8 mouse cellular contexts compared by ENCODE assay signal in the genomic region with DNA sequence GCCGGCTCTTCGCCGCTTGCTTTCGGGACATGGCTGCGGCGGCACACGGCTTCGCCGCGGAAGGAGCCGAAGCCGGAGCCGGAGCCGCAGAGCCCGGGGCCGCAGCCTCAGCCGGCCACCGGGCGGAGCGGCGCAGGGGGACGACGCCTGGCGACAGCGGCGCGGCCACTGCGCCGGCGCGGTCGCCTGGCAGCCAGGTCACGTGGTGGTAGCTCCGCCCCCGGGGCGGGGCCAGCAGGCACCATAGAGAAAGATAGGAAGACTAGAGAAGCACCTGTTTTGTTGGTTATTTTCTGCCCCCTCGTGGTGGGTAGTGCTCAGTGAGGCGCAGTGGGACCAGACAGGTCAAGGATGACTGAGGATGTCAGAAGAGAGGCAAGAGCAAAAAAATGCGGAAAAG. TPM values are rescaled to one million over a fixed set of nuclear protein-coding genes. Genes with fewer than 3 reads are reported as not detected.
DNase-seq lines count a peak whose midpoint lies in the region; ATAC-seq and TF ChIP-seq lines count a peak whose summit lies in the region.

A gene (minus strand): TSS at position 149 of the 400 bp plus-strand sequence.

- peak; percentile 94 for ATAC-seq in common myeloid progenitor, adult 5-6 weeks (replicated peaks; ENCODE audit: low read depth, poor library complexity, severe bottlenecking)
- ATAC-seq in hindbrain, postnatal 0 days = peak; percentile 96
- peak; percentile 94 for ATAC-seq in megakaryocyte, adult 5-6 weeks (ENCODE audit: poor library complexity, severe bottlenecking)

- H3K4me2 ChIP-seq in hindbrain, postnatal 0 days (ENCODE audit: low read depth, low read length) = peak within 1 kb of the TSS; percentile 87

- no peaks in the 10 kb centered on the region for H3K9me3 ChIP-seq in hindbrain, postnatal 0 days (ENCODE audit: low read length)

- WGBS in hindbrain, postnatal 0 days = under 1% methylated on average over 31 of the region's 39 CpGs

- DNase-seq in ZHBTc4 (ENCODE audit: low read depth, low spot score) = peak; percentile 98
- DNase-seq in gastrocnemius, adult 2 months = peak; percentile 96
- DNase-seq in hindbrain, postnatal 0 days (ENCODE audit: low spot score) = peak; percentile 98
- peak; percentile 93 to 95 for DNase-seq in left cerebral cortex, adult 2 months (ENCODE audit: extremely low spot score in 1 of 2, low spot score in 2 of 2)
- peak; percentile 91 to 95 for DNase-seq in right cerebral cortex, adult 2 months (ENCODE audit: low spot score in 2 of 2)
- DNase-seq in urinary bladder, postnatal 14 days (ENCODE audit: low spot score) = peak; percentile 94

- H3K4me3 ChIP-seq in gastrocnemius, adult 2 months = peak within 1 kb of the TSS; percentile 90
- H3K4me3 ChIP-seq in hindbrain, postnatal 0 days (ENCODE audit: low read length) = peak within 1 kb of the TSS; percentile 92
- peak within 1 kb of the TSS; percentile 90 for H3K4me3 ChIP-seq in left cerebral cortex, adult 2 months

- H3K36me3 ChIP-seq in hindbrain, postnatal 0 days (ENCODE audit: insufficient read depth, low read length) = no peaks in the 10 kb centered on the region

- H3K27ac ChIP-seq in gastrocnemius, adult 2 months = peak within 1 kb of the TSS; percentile 88
- H3K27ac ChIP-seq in hindbrain, postnatal 0 days = peak within 1 kb of the TSS; percentile 85
- peak within 1 kb of the TSS; percentile 76 for H3K27ac ChIP-seq in left cerebral cortex, adult 2 months

- TF ChIP-seq CTCF in gastrocnemius, adult 2 months (IDR thresholded peaks at IDR 0.05) = peak; percentile 75
- TF ChIP-seq CTCF in hindbrain, postnatal 0 days (IDR thresholded peaks at IDR 0.05; ENCODE audit: low read depth) = peak; percentile 80
- peak; percentile 76 for TF ChIP-seq CTCF in left cerebral cortex, adult 2 months (IDR thresholded peaks at IDR 0.05)

- intact Hi-C loops in gastrocnemius, adult 2 months (cut with DNase I) = loop anchor here (5.0 kb wide), 1 partner anchor 59 kb away; a partner anchor contains a TSS
- intact Hi-C loops in left cerebral cortex, adult 2 months (cut with DNase I) = loop anchor here (10.0 kb wide), 1 partner anchor 371 kb away; no protein-coding TSS in a partner anchor

- peaks cover 7% of the 10 kb centered on the region; the same call in 1 of the 2 replicates for H3K4me1 ChIP-seq in hindbrain, postnatal 0 days (ENCODE audit: insufficient read depth, low read length)

- H3K9ac ChIP-seq in hindbrain, postnatal 0 days (replicated peaks; ENCODE audit: low read length) = peak within 1 kb of the TSS; percentile 88

- no peaks in the 10 kb centered on the region for H3K27me3 ChIP-seq in hindbrain, postnatal 0 days (ENCODE audit: insufficient read depth, low read length)

RNA-seq across cellular contexts. Expression of the gene that starts here (rescaled TPM):
- total RNA-seq in common myeloid progenitor, adult 5-6 weeks (2017) = 1.4 and 5.6 TPM in 2 replicates
- total RNA-seq in gastrocnemius, adult 2 months (2021) = 10 to 100 TPM; 15.7 to 17.2 TPM
- total RNA-seq in hindbrain, postnatal 0 days (2014; rRNA removed) = 4.6 and 6.8 TPM in 2 replicates
- 3.8 and 3.9 TPM in 2 replicates for polyA plus RNA-seq in hindbrain, postnatal 0 days (2015; fragmentation: Nextera tagmentation; extraction: Ambion mirVana)
- total RNA-seq in left cerebral cortex, adult 2 months (2021) = 10 to 100 TPM; 20.3 to 20.4 TPM
- 3.3 TPM in 2 replicates for total RNA-seq in megakaryocyte, adult 5-6 weeks (2015)
- total RNA-seq in megakaryocyte, adult 5-6 weeks (2017) = 9.5 TPM in 2 replicates

Comparison
In these comparisons a context has a peak if more than half of its experiments do, and no peak if none do; other contexts are left out.
1. Peak in every context shown above with its lines: DNase-seq, ATAC-seq, H3K4me3 ChIP-seq and H3K27ac ChIP-seq.